Mouse (Mus musculus) hindbrain, embryonic 14.5 days (tissue): Measurements from ENCODE around the gene Mdga1. TPM values are rescaled to one million over a fixed set of nuclear protein-coding genes. Genes with fewer than 3 reads are reported as not detected.

Experiments used
- ATAC-seq: fragments of 200-750 bp; cut with Nextera tagmentation; 2 replicates; pipeline ENCODE4 v1.8.0; 2017; ENCODE audit warnings: moderate number of reproducible peaks, mild to moderate bottlenecking, moderate TSS enrichment, moderate library complexity; ENCODE audit not compliant: low FRiP score
- DNase-seq: peaks from one replicate; pipeline ENCODE4 v3.0.0-alpha.2; 2015; ENCODE audit warnings: low spot score
- H3K27ac ChIP-seq: fragments of 300-500 bp; sonication (generic); 2 replicates; pipeline ENCODE4 v1.5.1; 2014; ENCODE audit warnings: mild to moderate bottlenecking, moderate library complexity
- H3K27me3 ChIP-seq: fragments of 300-500 bp; sonication (generic); 2 replicates; pipeline ENCODE4 v1.6.1; 2014; ENCODE audit warnings: mild to moderate bottlenecking, low read length, mixed read lengths; ENCODE audit not compliant: control insufficient read depth, insufficient read depth
- H3K36me3 ChIP-seq: fragments of 300-500 bp; sonication (generic); replicated peaks from 2 replicates; pipeline ENCODE4 v1.6.1; 2014; ENCODE audit not compliant: control insufficient read depth, insufficient read depth
- H3K4me1 ChIP-seq: fragments of 300-500 bp; sonication (generic); replicated peaks from 2 replicates; pipeline ENCODE4 v1.6.1; 2014; ENCODE audit warnings: antibody characterized with exemption, low read length, mixed read lengths; ENCODE audit not compliant: control insufficient read depth, insufficient read depth
- H3K4me2 ChIP-seq: fragments of 300-500 bp; sonication (generic); replicated peaks from 2 replicates; pipeline ENCODE4 v1.6.1; 2014; ENCODE audit warnings: mild to moderate bottlenecking, moderate library complexity
- H3K4me3 ChIP-seq: fragments of 300-500 bp; sonication (generic); replicated peaks from 2 replicates; pipeline ENCODE4 v1.5.1; 2014; ENCODE audit warnings: mild to moderate bottlenecking, low read length
- H3K9ac ChIP-seq: fragments of 300-500 bp; sonication (generic); 2 replicates; pipeline ENCODE4 v1.6.1; 2014
- H3K9me3 ChIP-seq: fragments of 300-500 bp; sonication (generic); 2 replicates; pipeline ENCODE4 v1.6.1; 2016; ENCODE audit warnings: low read length; ENCODE audit not compliant: control insufficient read depth
- WGBS: fragments of 180-500 bp; shearing (Covaris S2); extraction: QIAGEN DNeasy Blood & Tissue Kit; methylation state at CpG from one replicate; pipeline ENCODE4 v1.1.7; 2014; 5-methylcytosine and 5-hydroxymethylcytosine counted together
- polyA plus RNA-seq: library from polyadenylated mRNA; unstranded; fragments of >200 nt; fragmentation: Nextera tagmentation; extraction: Ambion mirVana; gene quantifications from 2 replicates; pipeline ENCODE4 v1.2.1, GENCODE M21; 2014

Gene Mdga1
- polyA plus RNA-seq, 1 experiment from 2014 or later, result 17.6 TPM

DNA sequence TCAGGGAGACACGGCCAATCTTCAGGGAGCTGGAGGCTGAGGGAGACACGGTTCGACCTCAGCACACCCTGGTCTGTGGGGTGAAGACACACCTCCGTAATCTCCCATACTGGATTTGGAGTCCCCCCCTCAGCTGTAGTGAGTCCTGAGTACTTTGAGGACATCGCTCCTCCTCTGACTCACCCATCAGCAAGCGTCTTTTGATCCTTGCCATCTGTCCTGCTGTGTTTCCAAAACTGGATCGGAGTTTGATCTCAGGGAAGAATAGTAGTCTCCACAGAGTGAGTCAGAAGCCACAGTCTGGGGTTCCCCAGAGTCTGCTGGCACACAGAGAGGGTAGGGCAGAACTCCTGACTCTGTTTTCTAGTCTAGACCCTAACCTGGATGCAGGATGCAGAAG, 150.9 kb downstream of the Mdga1 start:
- WGBS, result 83% methylated on average over 7 of the region's 7 CpGs
- DNase-seq, result no peak

DNA sequence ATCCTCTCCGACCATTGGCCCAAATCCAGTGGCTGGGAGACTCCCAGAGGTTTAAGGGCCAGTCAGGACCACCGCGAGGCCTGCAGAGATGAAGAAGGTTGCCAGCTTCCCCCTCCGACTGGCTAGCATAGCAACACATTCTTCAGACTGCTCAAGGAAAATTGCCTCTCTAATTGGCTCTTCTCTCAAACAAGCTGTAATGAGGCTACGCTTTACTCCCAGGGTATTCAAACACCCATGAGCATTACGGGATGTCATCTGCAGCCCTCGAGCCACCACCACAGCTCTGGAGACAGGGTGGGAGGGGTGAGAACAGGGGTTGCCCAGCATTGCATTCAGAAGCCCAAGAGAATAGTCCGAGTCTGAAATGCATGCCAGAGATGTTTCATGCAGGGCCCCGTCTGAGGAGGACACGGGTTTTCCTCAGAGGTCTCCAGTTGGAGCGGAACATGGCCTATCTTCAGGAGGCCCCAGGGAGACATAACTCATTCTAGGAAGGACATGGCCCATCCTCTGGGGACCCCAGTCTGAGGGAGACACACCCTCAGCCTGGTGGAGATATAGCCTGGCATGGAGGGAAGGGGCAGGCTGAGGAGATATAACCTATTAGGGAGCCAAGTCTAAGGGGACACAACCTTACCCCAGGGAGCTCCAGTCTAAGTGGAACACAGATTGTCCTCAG, 151.5 kb downstream of the Mdga1 start:
- Histone ChIP-seq H3K36me3 (no peaks in the 10 kb centered on the region), H3K4me3 (no peak overlapping the region), H3K4me2 (no peak overlapping the region), H3K4me1 (peaks cover 24% of the 10 kb centered on the region), H3K27ac (no peak overlapping the region), H3K9me3 (no peaks in the 10 kb centered on the region), H3K27me3 (no peaks in the 10 kb centered on the region), H3K9ac (no peak overlapping the region)
- 25% methylated on average over 11 of the region's 11 CpGs for WGBS
- ATAC-seq, result no peak
- no peak for DNase-seq

More for the DNA sequence above, 150.9 kb downstream of the Mdga1 start:
- Histone ChIP-seq H3K36me3 (no peaks in the 10 kb centered on the region), H3K4me2 (no peak overlapping the region), H3K9me3 (no peaks in the 10 kb centered on the region), H3K27me3 (no peaks in the 10 kb centered on the region), H3K9ac (no peak overlapping the region), H3K4me1 (peaks cover 24% of the 10 kb centered on the region), H3K27ac (no peak overlapping the region), H3K4me3 (no peak overlapping the region)
- ATAC-seq, result no peak

DNA sequence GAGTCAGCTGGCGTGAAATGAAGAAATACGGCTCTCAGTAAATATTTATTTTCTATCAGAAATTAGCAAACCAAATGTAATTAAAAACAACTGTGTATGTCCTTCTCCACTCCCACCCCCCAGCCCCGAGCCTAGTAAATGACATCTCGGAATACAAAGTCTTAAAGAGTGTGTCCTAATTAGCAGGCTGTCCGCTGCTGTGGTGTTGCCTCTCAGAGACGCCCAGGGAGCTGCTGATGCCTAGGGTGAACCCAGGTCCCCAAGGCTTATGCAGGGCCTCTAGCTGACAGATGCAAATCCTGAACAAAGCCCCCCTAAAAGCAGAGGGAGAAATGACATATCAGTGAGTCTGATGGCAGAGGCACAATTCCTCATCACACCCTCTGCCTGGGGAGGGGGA, 155.1 kb downstream of the Mdga1 start:
- no peak for ATAC-seq
- H3K27ac ChIP-seq, result no peak overlapping the region
- H3K9me3 ChIP-seq, result no peaks in the 10 kb centered on the region
- no peak overlapping the region for H3K4me3 ChIP-seq
- no peaks in the 10 kb centered on the region for H3K27me3 ChIP-seq
- WGBS, result 34% methylated on average over 6 of the region's 6 CpGs
- peaks cover 24% of the 10 kb centered on the region for H3K4me1 ChIP-seq
- DNase-seq, result no peak
- H3K9ac ChIP-seq, result no peak overlapping the region
- no peaks in the 10 kb centered on the region for H3K36me3 ChIP-seq
- H3K4me2 ChIP-seq, result no peak overlapping the region

DNA sequence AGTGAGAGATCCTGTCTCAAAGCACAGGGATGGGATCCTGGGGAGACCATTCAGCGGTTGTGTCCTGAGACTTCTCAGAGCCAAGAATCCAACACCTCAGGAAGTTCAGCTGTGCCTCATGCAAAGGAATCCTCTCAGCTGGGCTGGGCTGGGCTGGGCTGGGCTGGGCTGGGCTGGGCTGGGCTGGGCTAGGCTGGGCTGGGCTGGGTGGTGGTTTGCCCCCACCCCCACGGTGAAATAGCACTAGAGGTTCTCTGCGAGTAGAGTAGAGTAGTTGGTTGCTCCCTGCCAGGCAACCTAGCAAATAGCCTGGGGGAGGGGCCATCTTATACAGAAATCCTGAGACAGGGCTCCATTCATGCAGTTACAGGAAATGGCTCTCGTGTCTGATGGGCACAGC, 156.6 kb downstream of the Mdga1 start:
- H3K4me3 ChIP-seq, result no peak overlapping the region
- H3K36me3 ChIP-seq, result no peaks in the 10 kb centered on the region
- no peak for DNase-seq
- WGBS, result 32% methylated on average over 4 of the region's 4 CpGs
- peaks cover 21% of the 10 kb centered on the region for H3K4me1 ChIP-seq
- no peaks in the 10 kb centered on the region for H3K27me3 ChIP-seq
- no peak overlapping the region for H3K4me2 ChIP-seq
- no peaks in the 10 kb centered on the region for H3K9me3 ChIP-seq
- ATAC-seq, result no peak
- H3K27ac ChIP-seq, result no peak overlapping the region
- no peak overlapping the region for H3K9ac ChIP-seq

DNA sequence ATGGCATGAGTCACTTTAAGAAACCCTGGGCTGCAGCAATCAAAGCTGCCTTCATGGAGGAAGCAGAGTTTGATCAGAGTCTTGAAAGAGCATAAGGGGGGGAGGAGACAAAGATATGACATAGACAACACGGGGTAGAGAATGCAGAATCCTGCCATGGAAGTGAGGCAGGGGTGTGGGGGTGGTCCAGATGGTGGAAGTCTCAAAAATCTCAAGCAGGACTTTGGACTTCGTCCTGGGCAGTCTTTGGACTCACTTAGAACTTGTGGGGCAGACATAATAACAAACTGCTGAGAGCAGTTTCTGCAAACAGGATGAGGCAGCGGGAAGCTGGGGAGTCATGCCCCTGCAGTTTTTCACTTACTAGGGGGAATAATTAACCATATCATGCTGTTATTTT, 166.3 kb downstream of the Mdga1 start:
- no peaks in the 10 kb centered on the region for H3K36me3 ChIP-seq
- no peak overlapping the region for H3K4me2 ChIP-seq
- H3K4me1 ChIP-seq, result peaks cover 6% of the 10 kb centered on the region; the same call in 1 of the 2 replicates
- WGBS, result 73% methylated on average over 3 of the region's 3 CpGs
- peaks cover 4% of the 10 kb centered on the region; the same call in 1 of the 2 replicates for H3K9me3 ChIP-seq
- no peak overlapping the region for H3K27ac ChIP-seq
- ATAC-seq (no peak), DNase-seq (no peak)
- no peaks in the 10 kb centered on the region for H3K27me3 ChIP-seq
- H3K4me3 ChIP-seq, result no peak overlapping the region
- no peak overlapping the region for H3K9ac ChIP-seq

DNA sequence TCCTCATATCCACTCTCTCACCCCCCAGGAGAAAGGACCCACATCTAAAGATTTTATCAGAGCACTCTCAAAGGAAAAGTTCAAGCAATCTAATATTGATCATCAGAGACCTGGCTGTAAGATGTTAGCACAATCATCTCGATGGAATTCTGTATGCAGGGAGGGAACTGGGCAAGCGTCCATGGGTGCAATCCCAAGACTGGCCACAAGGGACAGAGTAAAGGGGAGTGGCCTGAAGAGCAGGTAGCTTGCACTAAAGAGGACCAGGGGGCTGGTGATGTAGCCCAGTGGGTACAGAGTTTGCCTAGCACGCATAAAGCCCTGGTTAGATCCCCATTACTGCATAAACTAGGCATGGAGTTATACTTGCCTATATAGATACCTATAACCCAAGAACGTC, 168.5 kb downstream of the Mdga1 start:
- Histone ChIP-seq H3K36me3 (no peaks in the 10 kb centered on the region), H3K9me3 (peaks cover 4% of the 10 kb centered on the region; the same call in 1 of the 2 replicates), H3K4me1 (peaks cover 18% of the 10 kb centered on the region; the same call in 1 of the 2 replicates), H3K27ac (no peak overlapping the region), H3K4me2 (no peak overlapping the region), H3K9ac (no peak overlapping the region), H3K4me3 (no peak overlapping the region), H3K27me3 (no peaks in the 10 kb centered on the region)
- DNase-seq (no peak), ATAC-seq (no peak)
- 24% methylated on average over 4 of the region's 4 CpGs for WGBS

DNA sequence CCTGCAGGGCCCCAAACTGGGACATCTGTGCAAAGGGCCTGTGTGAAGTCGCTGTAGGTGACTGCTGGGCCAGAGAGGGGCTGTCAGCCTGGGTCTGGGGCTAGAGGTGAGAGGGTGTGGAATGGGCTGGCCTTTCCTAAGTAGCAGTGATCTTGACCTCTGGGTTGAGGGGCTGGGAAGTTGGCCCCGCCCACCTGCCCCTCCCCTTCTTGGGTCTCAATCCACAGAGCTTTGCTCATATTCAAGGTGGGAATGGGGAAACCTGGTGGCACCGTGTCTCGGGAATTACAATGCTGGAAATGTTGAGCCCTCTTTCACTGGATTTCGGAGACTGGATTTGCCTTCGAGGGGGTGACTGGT, 169.8 kb downstream of the Mdga1 start:
- H3K9ac ChIP-seq, result no peak overlapping the region
- no peak overlapping the region for H3K4me2 ChIP-seq
- H3K27ac ChIP-seq, result no peak overlapping the region
- H3K4me1 ChIP-seq, result peaks cover 26% of the 10 kb centered on the region
- 52% methylated on average over 6 of the region's 6 CpGs for WGBS
- H3K36me3 ChIP-seq, result no peaks in the 10 kb centered on the region
- H3K4me3 ChIP-seq, result no peak overlapping the region
- DNase-seq (no peak), ATAC-seq (no peak)
- H3K27me3 ChIP-seq, result no peaks in the 10 kb centered on the region
- H3K9me3 ChIP-seq, result no peaks in the 10 kb centered on the region; the same call in 1 of the 2 replicates

DNA sequence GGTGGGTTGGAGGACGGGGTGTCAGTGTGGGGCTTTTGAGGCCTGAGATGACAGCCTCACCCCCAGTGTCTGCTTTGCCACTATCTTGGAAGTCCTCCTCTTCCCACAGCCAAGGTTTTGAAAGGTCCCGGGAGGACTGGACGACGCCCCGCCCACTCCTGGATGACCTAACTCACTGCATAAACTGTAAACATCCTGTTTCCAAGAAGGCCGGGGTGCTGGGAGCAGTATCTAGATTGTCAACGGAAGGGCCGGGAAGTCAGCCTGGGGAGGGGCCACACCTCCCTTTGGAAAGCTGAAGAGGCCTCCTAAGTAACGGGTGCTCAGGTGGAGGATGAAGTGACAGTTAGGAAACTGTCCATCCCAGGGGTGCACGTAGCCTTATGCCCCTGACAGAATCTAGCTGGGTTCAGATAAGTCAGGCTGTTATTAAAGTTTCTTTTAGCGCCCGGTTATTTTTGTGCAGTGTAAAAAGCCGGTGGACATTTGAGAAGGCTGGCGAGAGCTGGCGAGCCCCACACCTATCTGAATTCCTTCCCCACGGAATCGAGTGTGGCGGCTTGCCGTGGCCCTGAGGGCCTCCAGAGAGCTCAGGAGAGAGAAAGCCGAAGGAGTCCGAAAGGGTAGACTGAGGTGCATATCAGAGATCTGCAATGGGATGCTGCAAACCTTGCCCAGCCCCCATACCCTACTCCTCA, 170.3 kb downstream of the Mdga1 start:
- Histone ChIP-seq H3K4me3 (no peak overlapping the region), H3K36me3 (no peaks in the 10 kb centered on the region), H3K9me3 (no peaks in the 10 kb centered on the region), H3K27ac (no peak overlapping the region), H3K27me3 (no peaks in the 10 kb centered on the region), H3K4me2 (no peak overlapping the region), H3K4me1 (peaks cover 31% of the 10 kb centered on the region), H3K9ac (no peak overlapping the region)
- ATAC-seq (no peak), DNase-seq (no peak)
- 80% methylated on average over 21 of the region's 21 CpGs for WGBS

DNA sequence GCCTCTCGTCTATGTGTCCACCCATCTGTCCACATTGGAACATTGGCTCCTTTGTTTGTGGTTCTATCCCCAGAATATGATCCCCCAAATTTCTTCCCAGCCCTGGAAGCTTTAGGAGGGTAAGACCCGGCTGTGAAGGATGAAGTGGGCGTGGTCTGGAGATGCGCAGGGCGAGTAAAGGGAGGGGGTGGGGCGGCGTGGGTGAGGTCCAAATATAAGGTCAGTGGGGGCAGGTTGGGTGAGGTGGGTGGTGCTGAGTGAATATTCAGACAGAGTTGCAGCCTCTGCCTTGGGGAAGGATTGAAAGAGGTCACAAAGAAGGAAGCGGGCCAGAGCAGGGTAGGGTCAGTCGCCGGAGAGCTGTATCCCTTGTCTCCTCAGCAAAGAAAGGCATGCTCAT, 171.7 kb downstream of the Mdga1 start:
- Histone ChIP-seq H3K9ac (no peak overlapping the region), H3K36me3 (no peaks in the 10 kb centered on the region), H3K9me3 (no peaks in the 10 kb centered on the region), H3K27me3 (no peaks in the 10 kb centered on the region), H3K27ac (no peak overlapping the region; the same call in 1 of the 2 replicates), H3K4me2 (no peak overlapping the region), H3K4me3 (no peak overlapping the region), H3K4me1 (peaks cover 38% of the 10 kb centered on the region)
- ATAC-seq, result no peak
- 35% methylated on average over 10 of the region's 10 CpGs for WGBS
- no peak for DNase-seq
